In the genomic region with DNA sequence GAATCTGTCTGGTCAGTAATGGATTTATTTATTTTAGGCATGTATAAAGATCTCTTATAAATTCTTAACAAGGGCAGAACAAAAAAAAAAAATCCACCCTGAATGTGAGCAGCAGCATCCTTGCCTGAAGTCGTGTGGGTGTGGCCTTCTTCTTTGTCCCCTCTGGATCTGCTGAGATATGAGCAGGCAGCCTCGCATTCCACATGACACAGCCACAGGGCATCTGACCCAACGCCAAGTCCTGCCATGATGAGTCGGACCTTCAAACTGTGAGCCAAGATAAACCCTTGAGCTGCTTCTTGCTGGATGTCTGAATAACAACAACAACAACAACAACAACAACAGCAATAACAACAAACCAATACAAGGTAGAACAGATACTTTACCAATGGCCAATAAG, we compare ENCODE assay signal across 15 mouse cellular contexts.
"Had no signal": no experiment of that assay in that cellular context is flagged by ENCODE, and none has a peak within 500 bp of the region (broad histone marks: within the 10 kb centered on the region; RNA-seq: fewer than 3 reads in every experiment).

No protein-coding gene starts in this region.

- DNase-seq: heart, postnatal 10 days; heart, postnatal 36 days; heart, postnatal 4 days; kidney, adult 11 months; kidney, adult 18-20 months; kidney, adult 2 months; kidney, adult 8-10 months; kidney, adult 9 months; kidney, postnatal 10 days; kidney, postnatal 14 days; kidney, postnatal 25 days; kidney, postnatal 36 days; kidney, postnatal 4 days; layer of hippocampus, adult 9-11 months; layer of hippocampus, postnatal 36 days had no signal
